Mouse (Mus musculus): ENCODE data around the gene Myh11. TPM values are rescaled to one million over a fixed set of nuclear protein-coding genes. Genes with fewer than 3 reads are reported as not detected.
A peak's percentile ranks its signal among the peaks of the same experiment; 100 is the strongest.

Gene Myh11
- polyA plus RNA-seq, 1 experiment from 2014 or later = 0.08 TPM

- Histone ChIP-seq H3K4me1 (ENCODE audit: control insufficient read depth, insufficient read depth, low read length) (no peaks in the 10 kb centered on the region), H3K9ac (ENCODE audit: low read length) (no peak overlapping the region), H3K36me3 (ENCODE audit: control insufficient read depth, insufficient read depth, low read length) (no peaks in the 10 kb centered on the region), H3K4me3 (ENCODE audit: low read depth, low read length) (no peak overlapping the region), H3K27me3 (ENCODE audit: control insufficient read depth, insufficient read depth, low read length) (no peaks in the 10 kb centered on the region), H3K4me2 (ENCODE audit: low read depth, severe bottlenecking) (no peak overlapping the region), H3K9me3 (ENCODE audit: control insufficient read depth, low read length) (no peaks in the 10 kb centered on the region), H3K27ac (replicated peaks; ENCODE audit: low read depth, low read length) (no peak overlapping the region)
- ATAC-seq (ENCODE audit: insufficient number of reproducible peaks, low FRiP score, low TSS enrichment, low read depth) (no peak), DNase-seq (ENCODE audit: low spot score) (no peak)
- 76% methylated on average over 4 of the region's 4 CpGs for WGBS
Measured at GRCm38 (mm10) chr16:14198798-14199197, 92.4 kb downstream of the Myh11 start.

GRCm38 (mm10) chr16:14195427-14195826 lies 95.7 kb downstream of the Myh11 start:
- no peaks in the 10 kb centered on the region for H3K27me3 ChIP-seq (ENCODE audit: control insufficient read depth, insufficient read depth, low read length)
- DNase-seq (ENCODE audit: low spot score) (peak; percentile 48), ATAC-seq (ENCODE audit: insufficient number of reproducible peaks, low FRiP score, low TSS enrichment, low read depth) (no peak)
- peaks cover 9% of the 10 kb centered on the region for H3K36me3 ChIP-seq (ENCODE audit: control insufficient read depth, insufficient read depth, low read length)
- H3K4me2 ChIP-seq (ENCODE audit: low read depth, severe bottlenecking) = no peak overlapping the region
- H3K27ac ChIP-seq (replicated peaks; ENCODE audit: low read depth, low read length) = no peak overlapping the region
- H3K4me1 ChIP-seq (ENCODE audit: control insufficient read depth, insufficient read depth, low read length) = no peaks in the 10 kb centered on the region
- H3K9me3 ChIP-seq (ENCODE audit: control insufficient read depth, low read length) = no peaks in the 10 kb centered on the region
- no peak overlapping the region for H3K9ac ChIP-seq (ENCODE audit: low read length)
- whole genome bisulfite sequencing = 30% methylated on average over 1 of the region's 1 CpGs
- H3K4me3 ChIP-seq (ENCODE audit: low read depth, low read length) = no peak overlapping the region

GRCm38 (mm10) chr16:14194164-14194950 lies 96.8 kb downstream of the Myh11 start:
- no peak for DNase-seq (ENCODE audit: low spot score)
- no peaks in the 10 kb centered on the region for H3K9me3 ChIP-seq (ENCODE audit: control insufficient read depth, low read length)
- 71% methylated on average over 9 of the region's 9 CpGs for WGBS
- peaks cover 12% of the 10 kb centered on the region for H3K36me3 ChIP-seq (ENCODE audit: control insufficient read depth, insufficient read depth, low read length)
- no peak for ATAC-seq (ENCODE audit: insufficient number of reproducible peaks, low FRiP score, low TSS enrichment, low read depth)
- no peaks in the 10 kb centered on the region for H3K4me1 ChIP-seq (ENCODE audit: control insufficient read depth, insufficient read depth, low read length)
- no peak overlapping the region for H3K27ac ChIP-seq (replicated peaks; ENCODE audit: low read depth, low read length)
- H3K27me3 ChIP-seq (ENCODE audit: control insufficient read depth, insufficient read depth, low read length) = no peaks in the 10 kb centered on the region
- H3K9ac ChIP-seq (ENCODE audit: low read length) = no peak overlapping the region
- H3K4me2 ChIP-seq (ENCODE audit: low read depth, severe bottlenecking) = no peak overlapping the region
- H3K4me3 ChIP-seq (ENCODE audit: low read depth, low read length) = no peak overlapping the region

DNA sequence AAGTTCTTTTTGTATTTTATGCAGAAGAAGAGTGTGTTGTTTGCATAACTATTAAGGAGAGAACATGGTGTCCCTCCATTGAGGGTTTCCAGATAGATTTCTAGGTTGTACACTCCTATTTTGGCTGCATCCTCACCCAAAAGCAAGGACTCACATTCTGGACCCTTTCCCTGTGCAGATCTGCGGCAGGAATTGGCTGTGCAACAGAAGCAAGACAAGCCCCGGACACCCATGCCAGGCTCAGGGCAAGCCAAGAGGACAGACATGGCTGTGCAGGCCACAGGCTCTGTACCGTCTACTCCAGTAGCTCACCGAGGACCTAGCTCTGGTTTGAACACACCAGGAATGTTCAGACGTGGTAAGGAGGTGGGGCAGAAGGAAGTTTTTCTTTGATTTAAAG lies 105.7 kb downstream of the Myh11 start:
- no peak for ATAC-seq (ENCODE audit: insufficient number of reproducible peaks, low FRiP score, low TSS enrichment, low read depth)
- 93% methylated on average over 5 of the region's 5 CpGs for WGBS

DNA sequence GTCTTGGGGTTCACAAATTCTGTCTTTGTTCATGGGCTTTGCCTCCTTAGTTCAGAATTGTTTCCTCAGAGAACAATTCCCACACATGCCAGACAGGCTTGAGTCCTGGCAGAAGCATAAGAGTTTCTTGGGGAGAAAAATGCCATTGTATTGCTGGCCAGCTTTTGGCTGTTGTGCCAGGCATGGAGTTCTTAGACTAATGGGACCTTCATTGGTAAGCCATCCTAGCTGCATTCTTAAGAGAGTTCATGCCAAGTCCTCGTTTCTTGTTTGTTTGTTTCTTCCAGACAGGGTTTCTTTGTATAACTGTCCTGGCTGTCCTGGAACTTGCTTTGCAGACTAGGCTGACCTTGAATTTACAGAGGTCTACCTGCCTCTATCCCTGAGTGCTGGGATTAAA lies 107.3 kb downstream of the Myh11 start:
- no peak overlapping the region for H3K4me2 ChIP-seq (ENCODE audit: low read depth, severe bottlenecking)
- no peak for DNase-seq (ENCODE audit: low spot score)
- H3K36me3 ChIP-seq (ENCODE audit: control insufficient read depth, insufficient read depth, low read length) = peaks cover 38% of the 10 kb centered on the region
- H3K9me3 ChIP-seq (ENCODE audit: control insufficient read depth, low read length) = no peaks in the 10 kb centered on the region
- H3K27me3 ChIP-seq (ENCODE audit: control insufficient read depth, insufficient read depth, low read length) = no peaks in the 10 kb centered on the region
- WGBS = 71% methylated on average over 1 of the region's 1 CpGs
- H3K4me3 ChIP-seq (ENCODE audit: low read depth, low read length) = no peak overlapping the region
- ATAC-seq (ENCODE audit: insufficient number of reproducible peaks, low FRiP score, low TSS enrichment, low read depth) = no peak
- no peak overlapping the region for H3K27ac ChIP-seq (replicated peaks; ENCODE audit: low read depth, low read length)
- H3K4me1 ChIP-seq (ENCODE audit: control insufficient read depth, insufficient read depth, low read length) = no peaks in the 10 kb centered on the region
- no peak overlapping the region for H3K9ac ChIP-seq (ENCODE audit: low read length)

More for the DNA sequence above, 105.7 kb downstream of the Myh11 start:
- DNase-seq (ENCODE audit: low spot score) = no peak
- no peaks in the 10 kb centered on the region for H3K9me3 ChIP-seq (ENCODE audit: control insufficient read depth, low read length)
- H3K4me2 ChIP-seq (ENCODE audit: low read depth, severe bottlenecking) = no peak overlapping the region
- no peaks in the 10 kb centered on the region for H3K27me3 ChIP-seq (ENCODE audit: control insufficient read depth, insufficient read depth, low read length)
- H3K9ac ChIP-seq (ENCODE audit: low read length) = no peak overlapping the region
- H3K4me3 ChIP-seq (ENCODE audit: low read depth, low read length) = no peak overlapping the region
- no peaks in the 10 kb centered on the region for H3K4me1 ChIP-seq (ENCODE audit: control insufficient read depth, insufficient read depth, low read length)
- peaks cover 40% of the 10 kb centered on the region for H3K36me3 ChIP-seq (ENCODE audit: control insufficient read depth, insufficient read depth, low read length)
- no peak overlapping the region for H3K27ac ChIP-seq (replicated peaks; ENCODE audit: low read depth, low read length)

- Histone ChIP-seq H3K27me3 (ENCODE audit: control insufficient read depth, insufficient read depth, low read length) (no peaks in the 10 kb centered on the region), H3K4me3 (ENCODE audit: low read depth, low read length) (no peak overlapping the region), H3K27ac (replicated peaks; ENCODE audit: low read depth, low read length) (no peak overlapping the region), H3K4me1 (ENCODE audit: control insufficient read depth, insufficient read depth, low read length) (no peaks in the 10 kb centered on the region), H3K9ac (ENCODE audit: low read length) (no peak overlapping the region), H3K4me2 (ENCODE audit: low read depth, severe bottlenecking) (no peak overlapping the region), H3K9me3 (ENCODE audit: control insufficient read depth, low read length) (no peaks in the 10 kb centered on the region), H3K36me3 (ENCODE audit: control insufficient read depth, insufficient read depth, low read length) (peaks cover 30% of the 10 kb centered on the region)
- WGBS = 85% methylated on average over 5 of the region's 5 CpGs
- no peak for ATAC-seq (ENCODE audit: insufficient number of reproducible peaks, low FRiP score, low TSS enrichment, low read depth)
- DNase-seq (ENCODE audit: low spot score) = no peak
Measured at GRCm38 (mm10) chr16:14182360-14182759, 108.8 kb downstream of the Myh11 start.

DNA sequence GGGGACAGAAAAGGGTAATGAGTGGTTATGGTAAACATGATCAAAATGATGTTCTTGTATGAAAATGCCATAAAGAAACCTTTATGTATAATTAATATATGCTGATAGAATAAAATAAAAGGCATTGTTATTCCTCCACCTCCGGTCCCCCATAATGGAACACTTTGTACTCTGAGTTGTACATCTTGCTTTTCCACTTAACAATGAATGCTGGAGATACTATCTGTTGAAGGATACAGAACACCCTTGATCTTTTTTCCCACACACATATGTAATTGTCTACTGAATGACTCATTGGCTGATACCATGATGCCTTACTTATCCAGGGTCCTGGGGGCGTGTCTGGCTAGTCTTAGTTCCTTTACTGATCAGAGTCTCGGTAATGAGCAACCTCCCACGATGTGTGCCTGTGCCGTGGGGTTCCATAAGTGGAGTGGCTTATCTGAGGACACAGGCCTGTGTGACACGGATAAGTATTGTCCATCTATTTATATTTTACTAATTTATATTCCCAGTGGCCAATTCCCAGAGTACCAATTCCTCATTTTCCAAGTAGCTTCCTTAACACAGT lies 110.9 kb downstream of the Myh11 start:
- Histone ChIP-seq H3K4me3 (ENCODE audit: low read depth, low read length) (no peak overlapping the region), H3K9me3 (ENCODE audit: control insufficient read depth, low read length) (no peaks in the 10 kb centered on the region), H3K9ac (ENCODE audit: low read length) (no peak overlapping the region), H3K27ac (replicated peaks; ENCODE audit: low read depth, low read length) (no peak overlapping the region), H3K27me3 (ENCODE audit: control insufficient read depth, insufficient read depth, low read length) (no peaks in the 10 kb centered on the region), H3K4me2 (ENCODE audit: low read depth, severe bottlenecking) (no peak overlapping the region), H3K36me3 (ENCODE audit: control insufficient read depth, insufficient read depth, low read length) (peaks cover 32% of the 10 kb centered on the region), H3K4me1 (ENCODE audit: control insufficient read depth, insufficient read depth, low read length) (no peaks in the 10 kb centered on the region)
- 92% methylated on average over 6 of the region's 6 CpGs for WGBS
- DNase-seq (ENCODE audit: low spot score) (no peak), ATAC-seq (ENCODE audit: insufficient number of reproducible peaks, low FRiP score, low TSS enrichment, low read depth) (no peak)

- Histone ChIP-seq H3K4me2 (ENCODE audit: low read depth, severe bottlenecking) (no peak overlapping the region), H3K4me1 (ENCODE audit: control insufficient read depth, insufficient read depth, low read length) (no peaks in the 10 kb centered on the region), H3K27ac (replicated peaks; ENCODE audit: low read depth, low read length) (no peak overlapping the region), H3K9me3 (ENCODE audit: control insufficient read depth, low read length) (no peaks in the 10 kb centered on the region), H3K36me3 (ENCODE audit: control insufficient read depth, insufficient read depth, low read length) (peaks cover 32% of the 10 kb centered on the region), H3K9ac (ENCODE audit: low read length) (no peak overlapping the region), H3K4me3 (ENCODE audit: low read depth, low read length) (no peak overlapping the region), H3K27me3 (ENCODE audit: control insufficient read depth, insufficient read depth, low read length) (no peaks in the 10 kb centered on the region)
- ATAC-seq (ENCODE audit: insufficient number of reproducible peaks, low FRiP score, low TSS enrichment, low read depth) (no peak), DNase-seq (ENCODE audit: low spot score) (no peak)
- WGBS = 67% methylated on average over 3 of the region's 3 CpGs
Measured at GRCm38 (mm10) chr16:14178041-14178440, 113.1 kb downstream of the Myh11 start.
